Mouse (Mus musculus): ENCODE results near the gene Slc35f6.

DNA sequence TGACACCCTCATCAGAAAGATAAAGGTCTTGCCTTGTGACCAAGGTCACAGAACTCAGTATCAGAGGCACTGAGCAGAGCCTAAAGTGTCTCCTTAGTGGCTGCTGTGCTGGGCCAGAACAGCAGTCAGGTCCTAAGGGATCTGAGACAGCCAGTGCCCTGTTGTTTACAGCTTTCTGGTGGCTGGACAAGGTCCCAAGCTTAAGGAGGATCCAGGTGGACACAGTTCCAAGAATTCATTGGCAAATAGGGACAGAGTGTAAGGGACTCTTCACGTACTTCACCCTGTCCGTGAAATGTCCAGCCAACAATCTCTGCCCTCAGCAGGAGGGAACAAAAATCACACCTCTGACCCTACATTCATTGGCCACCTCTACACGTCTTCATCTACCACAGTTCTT is 19.2 kb upstream of the Slc35f6 start:
- no peak for TF ChIP-seq CTCF (IDR thresholded peaks at IDR 0.05; ENCODE audit: low read depth)
- TF ChIP-seq EP300 (IDR thresholded peaks at IDR 0.05; ENCODE audit: low read depth) = no peak

Data from liver, embryonic 14.5 days (tissue).